Mouse (Mus musculus) gastrocnemius, postnatal 4 days (tissue): Measurements from ENCODE around the gene Maml2. TPM values are rescaled to one million over a fixed set of nuclear protein-coding genes. Genes with fewer than 3 reads are reported as not detected.

Source experiments
- DNase-seq, 2 experiments: peaks; one replicate each; pipeline ENCODE4 v3.0.0; 2021 to 2022; ENCODE audit warnings: low spot score in 2 of 2, mixed read lengths in 2 of 2
- total RNA-seq, 2 experiments: library from RNA; stranded (reverse); gene quantifications; 2 replicates each; pipeline ENCODE4 v1.2.3; 2021

Maml2 gene
- total RNA-seq, 2 experiments from 2014 or later, result 8.2 to 8.7 TPM

DNA sequence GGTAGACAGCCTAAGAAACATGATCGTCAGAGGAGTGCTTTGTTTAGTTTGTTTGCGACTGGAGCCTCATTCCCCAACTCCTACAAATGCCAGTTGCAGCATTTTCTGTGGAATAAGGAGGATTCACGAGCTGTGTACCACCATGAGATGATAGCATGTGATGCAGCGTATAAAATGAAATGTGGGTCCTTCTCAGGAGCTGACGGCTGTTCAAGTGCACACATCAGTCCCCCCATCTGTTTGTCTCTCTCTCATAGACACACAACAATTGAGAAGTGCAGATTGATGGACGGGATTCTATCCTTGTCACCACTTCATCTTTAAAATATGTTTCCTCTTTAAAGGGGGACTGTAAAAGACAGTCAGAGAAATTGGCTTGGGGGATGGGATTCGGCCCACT is 12.1 kb downstream of the Maml2 start:
- DNase-seq, result no peak

DNA sequence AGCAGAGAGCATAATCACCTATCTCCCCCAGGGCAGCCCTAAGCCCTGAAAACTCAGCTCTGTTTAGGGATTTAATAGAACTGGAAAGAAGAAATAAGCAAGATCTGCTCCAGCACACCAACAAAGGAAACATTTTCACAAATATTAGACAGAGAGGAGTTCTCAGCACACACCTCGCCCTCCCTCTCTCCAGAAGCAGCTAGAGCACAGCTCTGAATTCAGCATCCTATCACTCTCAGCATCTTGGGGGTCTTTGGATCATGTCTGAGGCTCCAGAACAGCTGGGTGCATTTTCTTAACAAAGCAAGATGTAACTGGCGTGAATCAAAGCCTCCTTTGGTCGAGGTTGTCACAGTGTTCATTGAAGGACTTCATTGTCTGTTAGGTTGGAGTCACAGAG is 12.5 kb downstream of the Maml2 start:
- no peak for DNase-seq

DNA sequence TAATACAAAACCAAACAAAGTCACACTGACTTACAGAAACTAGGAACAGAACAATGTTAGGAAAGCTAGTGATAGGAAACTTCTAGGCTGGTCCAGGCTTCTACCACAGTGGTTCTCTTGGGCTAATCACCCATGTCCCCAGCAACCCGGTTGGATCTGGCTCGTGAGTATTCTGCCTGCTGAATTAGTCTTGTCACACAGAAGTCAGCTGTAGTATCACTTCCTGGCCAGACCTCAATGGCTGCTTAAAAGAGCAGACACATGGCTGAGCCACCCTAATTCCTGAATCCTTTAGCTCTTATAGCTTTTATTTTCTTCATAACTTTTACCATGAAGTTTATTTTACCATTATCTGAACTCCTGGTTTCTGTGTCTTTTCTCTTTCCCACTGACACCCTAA is 13.3 kb downstream of the Maml2 start:
- DNase-seq, result no peak

DNA sequence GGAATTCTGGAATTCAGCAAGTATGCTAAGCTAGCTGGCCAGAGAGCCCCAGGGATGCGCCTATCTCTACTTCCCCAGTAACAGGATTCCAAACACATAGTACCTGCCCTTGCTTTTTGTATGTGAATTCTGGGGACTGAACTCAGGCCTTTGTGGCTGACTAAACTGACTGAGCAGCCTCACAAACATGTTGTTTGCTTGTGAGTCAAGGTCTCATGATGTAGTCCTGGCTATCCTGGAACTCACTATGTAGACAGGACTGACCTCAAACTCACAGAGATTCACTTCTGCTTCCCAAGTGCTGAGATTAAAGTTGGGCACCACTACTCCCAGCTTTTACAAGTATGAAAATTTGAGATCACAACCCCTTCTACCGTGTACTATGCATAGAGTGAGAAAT is 16.2 kb downstream of the Maml2 start:
- no peak for DNase-seq

DNA sequence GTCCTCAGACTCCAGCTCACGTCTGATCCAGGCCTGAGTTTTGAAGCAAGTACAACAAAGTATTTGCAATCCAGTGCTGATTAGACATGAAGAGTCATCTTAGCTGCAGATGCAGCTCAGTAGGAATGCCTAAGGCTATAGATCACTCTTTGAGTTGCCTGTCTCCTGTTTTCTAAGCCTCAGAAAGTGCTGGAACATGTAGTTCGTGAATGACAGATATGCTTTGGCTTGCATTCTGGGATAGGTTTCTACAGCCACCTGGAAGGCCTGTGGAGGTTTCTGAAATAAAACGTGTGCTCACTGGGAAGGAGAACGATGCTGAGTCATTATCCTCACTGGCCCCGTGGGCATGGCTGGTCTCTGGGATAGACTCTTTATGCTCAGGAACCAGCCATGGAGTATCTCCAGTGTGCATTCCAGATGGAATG is 16.8 kb downstream of the Maml2 start:
- no peak for DNase-seq

DNA sequence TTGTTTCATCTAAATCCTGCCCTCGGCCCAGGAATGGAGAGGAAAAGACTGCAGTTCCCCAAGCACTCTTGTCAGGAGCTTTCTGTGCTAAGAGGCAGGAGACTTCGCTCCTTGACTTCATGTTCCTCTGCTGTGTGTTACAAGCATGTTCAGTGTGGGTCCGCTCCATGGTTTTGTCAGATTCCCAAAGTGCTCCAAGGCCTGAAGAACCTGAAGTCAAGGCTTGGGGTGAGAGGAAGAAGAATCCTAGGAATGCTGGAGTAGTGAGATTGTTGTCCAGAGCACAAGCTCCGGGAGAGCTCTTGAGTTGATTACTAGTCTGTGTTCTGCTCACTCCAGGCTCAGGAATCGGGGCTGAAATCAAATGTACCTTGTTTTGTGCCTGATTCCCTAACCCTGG is 17.6 kb downstream of the Maml2 start:
- DNase-seq, result no peak

DNA sequence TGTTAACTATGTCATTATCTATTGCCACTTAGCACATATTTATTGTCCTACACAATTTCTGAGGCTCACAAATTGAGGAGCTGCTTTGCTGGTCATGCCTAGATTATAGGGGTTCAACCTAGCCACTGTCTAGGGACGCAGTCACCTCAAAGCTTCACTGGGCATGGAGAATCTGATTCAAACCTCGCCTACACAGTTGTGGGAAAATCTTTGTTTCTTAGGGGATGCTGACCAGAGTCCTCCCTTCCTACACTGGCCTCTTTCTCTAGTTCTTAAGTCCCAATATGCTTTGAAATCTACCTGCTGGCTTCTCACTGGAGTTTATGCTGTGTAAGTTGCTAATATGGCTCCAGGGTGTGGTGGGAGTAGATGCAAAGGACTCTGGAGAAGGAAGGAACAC is 21.8 kb downstream of the Maml2 start:
- no peak for DNase-seq

DNA sequence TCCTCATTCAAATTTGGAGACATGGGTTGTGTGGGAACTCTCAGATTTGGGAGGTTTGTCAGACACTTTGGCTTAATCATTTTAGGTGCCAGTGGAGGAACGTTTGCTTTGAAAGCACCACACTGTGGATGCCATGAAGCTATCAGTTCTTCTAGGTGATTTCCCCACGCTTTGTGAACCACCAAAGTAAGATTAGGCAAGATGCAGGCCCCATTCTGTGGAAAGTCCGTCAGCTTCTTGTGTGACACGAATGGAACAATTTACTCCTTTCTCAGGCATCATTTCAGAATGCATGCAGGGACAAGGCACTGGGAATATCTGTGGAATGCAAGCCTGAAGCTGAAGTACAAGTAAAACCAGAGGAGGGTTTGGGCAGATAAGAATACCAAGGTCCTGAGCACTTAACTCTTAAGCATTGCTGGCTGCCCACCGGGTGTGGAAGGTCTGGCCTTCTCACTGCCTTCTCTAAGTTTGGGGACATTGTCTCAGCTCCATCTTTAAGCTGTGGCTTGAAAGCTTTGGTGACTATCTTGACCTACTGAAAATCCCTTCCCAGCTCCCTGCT is 23.1 kb downstream of the Maml2 start:
- no peak for DNase-seq

DNA sequence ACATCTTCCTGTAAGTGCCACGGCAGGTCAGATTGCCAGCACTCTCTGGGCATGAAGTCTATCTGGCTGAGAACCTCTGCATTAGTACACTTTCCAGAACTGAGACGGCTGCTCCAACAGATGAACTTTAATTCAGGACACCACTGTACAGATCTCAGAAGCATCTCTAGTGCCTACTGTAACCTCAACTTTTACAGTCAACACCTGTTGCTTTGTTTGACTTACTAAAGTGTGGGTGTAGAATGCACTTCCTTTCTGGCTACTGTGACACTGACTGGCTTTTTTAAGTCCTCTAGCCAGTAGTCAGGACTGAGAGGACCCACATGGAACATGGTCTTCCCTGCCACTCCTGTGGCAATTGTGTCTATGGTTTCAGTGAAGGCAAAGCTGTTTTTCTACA is 25.3 kb downstream of the Maml2 start:
- no peak for DNase-seq

DNA sequence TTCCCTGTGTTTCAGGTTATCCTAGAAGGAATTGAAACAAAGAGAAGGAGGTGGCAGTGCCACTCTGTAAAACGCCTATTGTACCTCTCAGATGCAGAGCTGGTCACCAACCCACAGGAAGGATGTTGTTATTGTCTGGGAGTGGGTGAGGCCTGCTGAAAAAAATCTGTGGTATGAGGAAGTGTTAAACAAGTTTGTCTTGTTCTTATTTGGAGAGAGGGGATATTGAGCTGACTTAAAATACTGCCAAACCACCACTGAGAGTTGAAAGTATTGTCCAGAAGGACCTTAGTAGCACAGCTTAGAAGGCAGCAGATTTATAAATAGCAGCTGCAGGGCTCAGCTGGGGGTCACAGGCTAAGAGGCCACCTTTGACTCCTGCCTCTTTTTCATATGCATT is 25.9 kb downstream of the Maml2 start:
- DNase-seq, result no peak

DNA sequence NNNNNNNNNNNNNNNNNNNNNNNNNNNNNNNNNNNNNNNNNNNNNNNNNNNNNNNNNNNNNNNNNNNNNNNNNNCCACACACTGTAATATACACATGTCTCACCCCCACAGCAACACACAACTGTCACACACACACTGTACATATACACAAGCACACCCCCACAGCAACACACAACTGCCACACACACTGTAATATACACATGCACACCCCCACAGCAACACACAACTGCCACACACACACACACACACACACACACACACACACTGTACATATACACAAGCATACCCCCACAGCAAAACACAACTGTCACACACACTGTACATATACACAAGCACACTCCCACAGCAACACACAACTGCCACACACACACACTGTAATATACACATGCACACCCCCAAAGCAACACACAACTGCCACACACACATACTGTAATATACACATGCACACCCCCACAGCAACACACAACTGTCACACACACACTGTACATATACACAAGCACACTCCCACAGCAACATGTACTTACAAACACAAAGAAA is 116.5 kb downstream of the Maml2 start:
- no peak for DNase-seq

DNA sequence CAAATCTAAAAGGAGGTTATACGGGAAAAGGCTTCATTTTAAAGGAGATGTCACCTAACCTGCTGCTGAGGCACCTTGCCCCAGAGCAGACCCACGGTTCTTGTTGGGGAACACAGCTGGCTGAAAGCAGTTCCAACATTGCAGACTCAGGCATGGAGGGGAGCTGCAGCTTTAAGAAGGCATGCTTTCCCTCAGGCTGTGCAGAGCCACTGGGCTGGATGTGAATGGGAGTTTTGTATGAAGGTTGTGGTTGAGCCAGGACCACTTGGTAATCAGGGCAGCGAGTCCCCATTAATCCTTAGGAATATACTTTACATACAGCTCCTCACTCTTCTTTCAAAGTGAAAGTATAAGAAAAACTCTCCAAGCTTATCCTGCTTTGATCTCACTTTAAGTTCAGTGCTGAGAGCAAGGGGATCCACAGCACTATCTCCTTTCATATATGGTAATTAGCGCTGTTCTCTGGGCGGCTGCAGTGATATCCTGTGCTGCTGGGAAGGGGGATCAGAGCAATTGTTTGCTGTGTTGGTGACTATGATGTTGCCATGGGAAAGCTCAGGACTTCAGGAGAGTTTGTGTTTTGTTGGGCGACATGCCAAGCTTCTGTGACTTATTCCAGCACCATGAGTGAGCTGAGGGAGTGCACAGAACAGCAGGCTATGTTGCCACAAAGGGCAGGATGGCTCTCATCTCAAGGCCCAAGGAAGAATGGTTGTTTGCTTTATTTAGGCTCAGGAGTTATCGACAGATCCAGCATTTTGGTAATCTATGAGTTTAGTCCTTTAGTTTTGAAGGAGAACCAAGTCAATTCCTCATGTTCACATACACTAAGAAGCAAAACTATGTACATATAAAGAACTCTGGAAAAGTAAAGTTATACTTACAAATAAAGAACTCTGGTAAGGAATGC is 127.5 kb downstream of the Maml2 start:
- peak in 1 of 2 experiments; percentile 45 for DNase-seq

DNA sequence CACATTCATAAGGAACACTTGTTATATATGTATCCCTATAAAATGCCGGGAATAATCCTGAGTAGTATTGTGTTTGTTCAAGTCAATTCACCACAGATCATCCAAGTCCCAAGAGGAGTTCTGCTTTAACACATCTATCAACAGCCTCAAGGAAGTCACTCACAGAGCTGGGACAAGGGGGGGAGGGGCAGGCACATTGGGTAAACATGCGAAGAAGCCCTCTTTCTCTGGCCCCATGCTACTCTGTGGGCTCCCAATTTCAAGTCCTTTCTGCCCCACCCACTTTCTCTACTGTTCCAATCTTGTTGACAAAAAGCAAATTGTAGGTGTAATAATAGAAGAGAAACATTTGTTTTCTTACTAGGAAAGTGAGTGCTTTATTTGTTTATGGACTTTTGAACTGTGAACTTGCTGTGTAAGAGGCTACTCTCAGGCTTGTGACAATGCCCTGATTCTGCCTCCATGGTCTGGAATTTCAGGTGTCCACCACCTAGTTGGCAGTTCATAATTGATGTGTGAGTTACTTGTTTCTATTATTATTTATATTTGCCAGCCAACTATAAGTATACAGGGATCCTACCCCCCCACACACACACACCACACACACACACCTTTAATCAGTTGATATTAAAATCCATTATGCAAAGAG is 131.8 kb downstream of the Maml2 start:
- no peak for DNase-seq

DNA sequence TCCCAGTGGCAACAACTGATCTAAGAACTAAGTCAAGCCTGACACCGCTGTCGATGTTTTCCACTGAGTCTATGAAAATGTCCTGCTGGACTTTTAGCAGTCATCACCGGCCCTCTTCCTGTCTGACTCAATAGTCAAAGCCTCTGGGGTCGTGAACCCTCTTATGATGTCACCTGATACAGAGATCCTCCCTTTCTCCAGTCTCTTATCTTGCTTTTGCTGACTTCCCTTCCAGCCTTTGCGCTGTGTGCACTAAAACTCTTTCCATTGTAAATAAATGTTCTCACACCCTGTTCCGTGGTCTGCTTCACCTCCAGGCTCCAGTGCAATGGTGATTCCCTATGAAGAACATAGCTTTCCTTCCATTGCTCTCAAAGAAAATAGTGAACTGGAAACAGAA is 132.5 kb downstream of the Maml2 start:
- DNase-seq, result no peak

DNA sequence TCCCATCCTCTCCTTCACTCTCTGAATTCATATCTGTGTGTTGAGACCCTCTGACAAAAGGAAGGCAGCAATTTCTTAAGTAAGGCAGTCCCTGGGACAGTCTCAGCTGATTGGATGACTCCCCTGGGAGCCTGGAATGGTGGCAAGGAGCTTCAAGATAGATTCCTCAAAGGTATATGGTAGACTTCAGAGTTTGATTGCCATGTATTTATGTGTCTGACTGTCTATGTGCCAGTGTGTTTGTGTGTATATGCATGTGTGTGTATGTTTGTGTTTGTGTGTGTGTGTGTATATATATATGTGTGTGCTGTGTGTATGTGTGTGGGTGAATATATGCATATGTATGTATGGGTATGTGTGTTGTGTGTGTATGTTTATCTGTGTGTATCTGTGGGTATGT is 133.0 kb downstream of the Maml2 start:
- no peak for DNase-seq

DNA sequence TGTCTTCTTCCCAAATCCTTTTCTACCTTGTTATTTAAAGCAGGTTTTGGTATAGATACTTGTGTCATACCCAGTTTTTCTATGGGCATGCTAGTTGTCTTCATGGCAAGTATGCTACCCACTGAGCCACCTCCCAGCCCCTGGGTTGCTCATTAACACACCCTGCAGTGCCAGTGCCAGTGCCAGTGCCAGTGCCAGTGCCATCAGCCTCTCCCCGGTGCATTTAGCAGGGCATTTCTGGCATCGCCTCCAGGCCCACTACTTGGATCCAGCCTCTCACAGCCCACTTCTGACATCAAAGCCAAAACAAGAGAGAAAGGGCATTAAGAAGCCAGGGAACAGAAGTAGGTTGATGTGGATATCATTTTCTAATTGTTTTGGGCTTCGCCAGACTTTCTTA is 133.9 kb downstream of the Maml2 start:
- DNase-seq, result no peak

DNA sequence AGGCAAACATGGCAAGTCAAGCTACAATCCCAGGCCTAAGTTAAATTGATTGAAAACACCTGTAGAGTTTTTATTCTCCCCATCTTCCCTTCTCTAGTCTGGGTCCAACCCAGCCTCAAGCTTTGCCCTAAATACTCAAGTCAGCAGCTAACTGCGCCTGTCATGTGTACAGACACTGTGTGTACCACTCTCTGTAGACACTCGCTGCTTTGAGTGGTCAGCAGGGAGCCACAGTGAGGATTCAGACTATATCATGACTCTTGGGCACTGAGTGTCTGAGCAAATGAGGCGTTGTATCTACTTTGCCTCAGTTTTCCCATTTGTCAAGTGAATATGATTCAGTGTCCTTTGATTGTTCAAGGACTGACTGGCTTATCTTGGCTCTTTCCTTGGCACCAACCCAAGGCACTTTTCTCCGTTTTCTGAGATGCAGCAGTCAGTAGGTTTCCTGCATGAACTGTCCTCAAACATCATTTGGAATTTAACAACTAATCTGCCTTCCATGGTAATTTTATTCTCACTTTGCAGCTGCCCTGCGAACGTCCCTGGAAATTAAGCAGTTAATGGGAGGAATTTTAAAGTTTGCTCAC is 135.8 kb downstream of the Maml2 start:
- DNase-seq, result no peak

DNA sequence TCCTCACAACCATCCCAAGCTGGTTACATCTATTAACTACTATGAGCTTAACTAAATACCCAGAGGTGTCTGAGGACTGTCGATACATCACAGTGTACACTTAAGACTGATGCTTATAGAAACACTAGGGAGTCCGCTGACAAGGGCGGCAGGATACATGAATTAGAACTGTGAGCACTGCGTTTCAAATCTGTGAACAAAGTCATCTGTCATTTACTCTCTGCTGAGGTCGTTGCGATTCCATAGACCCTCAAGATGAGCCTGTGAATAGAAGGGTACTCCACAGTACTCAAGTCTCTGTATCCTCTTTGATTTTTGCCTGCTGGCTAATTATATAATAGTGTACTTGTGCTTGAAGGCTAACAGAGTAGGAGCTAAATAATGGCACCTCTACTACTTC is 143.2 kb downstream of the Maml2 start:
- no peak for DNase-seq

DNA sequence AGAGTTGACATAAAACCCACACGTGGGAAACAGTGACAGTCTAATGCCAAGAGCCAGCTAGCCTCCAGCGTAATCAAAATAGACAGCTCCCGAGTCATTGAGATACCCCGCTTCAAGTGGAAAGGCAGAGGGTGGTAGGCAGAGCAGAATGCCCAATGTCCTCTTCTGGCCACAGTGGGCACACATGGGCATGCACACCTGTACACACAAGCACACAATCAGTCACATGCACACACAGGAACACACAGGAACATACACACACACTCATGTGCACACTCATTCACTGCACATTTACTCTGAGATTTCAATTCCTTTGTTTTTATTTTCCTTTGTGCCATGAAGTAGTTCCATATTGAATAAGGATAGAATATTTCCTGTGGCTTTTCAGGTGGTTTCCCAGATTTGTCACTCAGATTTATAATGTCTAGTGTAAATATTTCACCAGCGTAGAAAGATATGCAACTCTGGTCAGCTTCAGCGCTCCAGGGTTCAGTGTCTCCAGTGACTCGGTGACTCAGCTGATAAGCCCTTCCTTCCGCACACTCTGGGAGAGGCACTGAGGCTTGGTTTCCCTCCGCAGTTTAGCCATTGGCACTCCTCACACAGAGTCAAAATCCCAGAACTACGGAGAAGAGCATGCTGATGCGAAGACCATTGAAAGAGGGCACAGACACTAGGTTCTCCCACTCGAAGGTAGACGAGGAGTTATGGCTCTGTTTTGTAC is 144.4 kb downstream of the Maml2 start:
- no peak for DNase-seq

DNA sequence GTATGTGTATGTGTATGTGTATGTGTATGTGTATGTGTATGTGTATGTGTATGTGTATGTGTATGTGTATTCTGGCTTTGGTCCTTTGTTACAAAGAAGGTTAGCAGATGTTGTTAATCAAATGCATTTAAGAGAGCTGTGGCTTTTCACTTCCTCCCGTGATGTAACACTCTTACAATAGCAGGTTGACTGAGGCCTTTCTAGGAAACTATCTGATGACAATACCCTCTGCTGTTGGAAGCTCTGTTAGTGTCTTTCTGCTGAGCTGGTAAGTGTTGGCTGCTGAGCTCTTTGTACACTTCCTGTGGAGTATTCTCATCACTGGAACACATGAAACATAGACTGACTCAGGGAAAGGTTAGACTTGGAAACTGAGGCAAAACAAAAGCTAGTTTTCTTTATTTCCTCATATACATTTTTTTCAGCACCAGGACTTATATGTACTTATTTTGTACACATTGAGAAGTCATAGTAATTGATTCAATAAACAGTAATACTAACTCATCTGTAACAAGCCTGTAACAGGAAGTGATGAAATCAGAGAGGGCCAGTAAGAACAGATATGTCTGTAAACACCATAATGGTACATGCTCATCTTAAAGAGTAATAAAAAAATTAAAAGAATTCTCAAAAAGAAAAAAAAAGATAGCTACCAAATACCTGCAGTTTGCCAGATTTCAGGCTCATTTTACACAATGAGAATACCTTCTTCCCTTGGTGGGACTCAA is 145.9 kb downstream of the Maml2 start:
- DNase-seq, result no peak
